Comparison of ENCODE assay signal across 8 mouse cellular contexts in the genomic region with DNA sequence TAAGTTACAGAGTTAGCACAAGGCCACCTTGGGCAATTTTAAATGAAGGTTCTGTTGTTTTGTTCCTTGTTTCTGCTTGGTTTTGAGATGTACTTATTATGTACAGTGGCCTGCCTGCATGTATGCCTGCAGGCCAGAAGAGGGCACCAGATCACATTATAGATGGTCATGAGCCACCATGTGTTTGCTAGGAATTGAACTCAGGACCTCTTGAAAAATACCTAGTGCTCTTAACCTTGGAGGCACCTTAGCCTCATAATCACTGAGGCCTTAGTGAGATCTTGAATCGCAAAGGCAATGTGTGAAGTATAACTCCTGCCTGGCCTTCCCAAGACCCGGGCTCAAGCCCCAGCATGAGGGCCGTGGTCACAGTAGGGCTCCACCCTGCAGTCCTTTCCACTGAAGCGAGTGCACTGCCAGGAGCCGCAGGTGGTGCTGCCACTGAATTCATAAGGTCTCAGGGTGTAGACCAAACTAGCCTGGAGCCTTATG. TPM values are rescaled to one million over a fixed set of nuclear protein-coding genes. Genes with fewer than 3 reads are reported as not detected.
DNase-seq lines count a peak whose midpoint lies in the region; ATAC-seq and TF ChIP-seq lines count a peak whose summit lies in the region.

No protein-coding gene starts in this region.

- peaks cover 26% of the 10 kb centered on the region for H3K4me1 ChIP-seq in heart, embryonic 11.5 days (ENCODE audit: control insufficient read depth, insufficient read depth, low read length)
- peaks cover 5 to 24% of the 10 kb centered on the region in 2 experiments for H3K4me1 ChIP-seq in liver, embryonic 14.5 days (replicated peaks; ENCODE audit: control insufficient read depth in 2 of 2, insufficient read depth in 2 of 2, low read length in 1 of 2)

- no peak for DNase-seq in heart, adult 9 months (ENCODE audit: low spot score in 2 of 2)
- DNase-seq in A20 (ENCODE audit: low read depth, low spot score) (peak; percentile 58), R1 (ENCODE audit: low read depth, low spot score) (peak; percentile 83)
- no peak for DNase-seq in liver, embryonic 14.5 days (ENCODE audit: low read depth in 3 of 3, low spot score in 3 of 3)
- no peak for DNase-seq in right cerebral cortex, postnatal 25 days
- no peak for DNase-seq in adrenal gland, adult 2 months

- H3K27ac ChIP-seq in heart, embryonic 11.5 days (ENCODE audit: low read depth, low read length), result no peak overlapping the region
- no peak overlapping the region for H3K27ac ChIP-seq in liver, embryonic 14.5 days

- TF ChIP-seq CTCF in liver, embryonic 14.5 days (IDR thresholded peaks at IDR 0.05; ENCODE audit: low read depth), result peak; percentile 80

- ATAC-seq in heart, embryonic 11.5 days (replicated peaks; ENCODE audit: insufficient number of reproducible peaks, low FRiP score, low TSS enrichment), result 0 out of 2 replicates have a peak, but pooled peaks have one; percentile 33
- ATAC-seq in liver, embryonic 14.5 days (ENCODE audit: insufficient read depth), result peak; percentile 49; the same call in 1 of the 2 replicates
- ATAC-seq in frontal cortex, adult (ENCODE audit: low TSS enrichment), result no peak

- no peaks in the 10 kb centered on the region for H3K9me3 ChIP-seq in heart, embryonic 11.5 days (replicated peaks; ENCODE audit: control insufficient read depth, low read length)
- H3K9me3 ChIP-seq in liver, embryonic 14.5 days (ENCODE audit: control insufficient read depth, low read length), result no peaks in the 10 kb centered on the region

- no peak for TF ChIP-seq EP300 in liver, embryonic 14.5 days (IDR thresholded peaks at IDR 0.05; ENCODE audit: low read depth)

- 76% methylated on average over 5 of the region's 5 CpGs for WGBS in heart, embryonic 11.5 days (ENCODE audit: insufficient replicate concordance)
- 72% methylated on average over 5 of the region's 5 CpGs for WGBS in liver, embryonic 14.5 days (ENCODE audit: insufficient replicate concordance)

- peaks cover 2% of the 10 kb centered on the region; the same call in 1 of the 2 replicates for H3K36me3 ChIP-seq in heart, embryonic 11.5 days (ENCODE audit: control insufficient read depth, insufficient read depth, low read length)
- peaks cover 60% of the 10 kb centered on the region for H3K36me3 ChIP-seq in liver, embryonic 14.5 days (replicated peaks; ENCODE audit: control insufficient read depth, insufficient read depth, low read depth)

- peak overlapping the region; percentile 22; the same call in 1 of the 2 replicates for H3K4me2 ChIP-seq in heart, embryonic 11.5 days
- H3K4me2 ChIP-seq in liver, embryonic 14.5 days (ENCODE audit: low read depth), result no peak overlapping the region

- no peaks in the 10 kb centered on the region for H3K27me3 ChIP-seq in heart, embryonic 11.5 days (ENCODE audit: control insufficient read depth, insufficient read depth, low read length)
- no peaks in the 10 kb centered on the region for H3K27me3 ChIP-seq in liver, embryonic 14.5 days (ENCODE audit: control insufficient read depth, insufficient read depth, low read length)

- H3K9ac ChIP-seq in heart, embryonic 11.5 days (ENCODE audit: low read depth, low read length), result no peak overlapping the region
- no peak overlapping the region for H3K9ac ChIP-seq in liver, embryonic 14.5 days (replicated peaks)

- H3K4me3 ChIP-seq in heart, embryonic 11.5 days (ENCODE audit: low read depth, low read length), result no peak overlapping the region
- no peak overlapping the region for H3K4me3 ChIP-seq in liver, embryonic 14.5 days (ENCODE audit: insufficient read depth in 1 of 2, low read depth in 2 of 2, low read length in 2 of 2)

RNA-seq across cellular contexts. Expression of a gene that starts 6.6 kb away (rescaled TPM):
- 134 and 147 TPM in 2 replicates for polyA plus RNA-seq in heart, embryonic 11.5 days (2014; fragmentation: Nextera tagmentation; extraction: Ambion mirVana)
- polyA plus RNA-seq in liver, embryonic 14.5 days (2012; rRNA removed), result 30.0 and 49.7 TPM in 2 replicates
- 95.5 and 106 TPM in 2 replicates for polyA plus RNA-seq in liver, embryonic 14.5 days (2014; fragmentation: Nextera tagmentation; extraction: Ambion mirVana)
- total RNA-seq in adrenal gland, adult 2 months (2021), result 100 to 1,000 TPM; 136 to 159 TPM
- polyA plus RNA-seq in adrenal gland, adult 2 months (2012; rRNA removed), result 67.5 and 106 TPM in 2 replicates

RNA-seq across cellular contexts. Expression of a gene that starts 42.4 kb away (rescaled TPM):
- 319 and 322 TPM in 2 replicates for polyA plus RNA-seq in heart, embryonic 11.5 days (2014; fragmentation: Nextera tagmentation; extraction: Ambion mirVana)
- polyA plus RNA-seq in liver, embryonic 14.5 days (2012; rRNA removed), result 50.1 and 78.2 TPM in 2 replicates
- polyA plus RNA-seq in liver, embryonic 14.5 days (2014; fragmentation: Nextera tagmentation; extraction: Ambion mirVana), result 134 and 137 TPM in 2 replicates
- total RNA-seq in adrenal gland, adult 2 months (2021), result 100 to 1,000 TPM; 140 to 156 TPM
- polyA plus RNA-seq in adrenal gland, adult 2 months (2012; rRNA removed), result 8.6 and 10.2 TPM in 2 replicates

RNA-seq across cellular contexts. Expression of a gene that starts 55.6 kb away (rescaled TPM):
- 518 and 543 TPM in 2 replicates for polyA plus RNA-seq in heart, embryonic 11.5 days (2014; fragmentation: Nextera tagmentation; extraction: Ambion mirVana)
- polyA plus RNA-seq in liver, embryonic 14.5 days (2012; rRNA removed), result 110 and 137 TPM in 2 replicates
- 217 and 225 TPM in 2 replicates for polyA plus RNA-seq in liver, embryonic 14.5 days (2014; fragmentation: Nextera tagmentation; extraction: Ambion mirVana)
- total RNA-seq in adrenal gland, adult 2 months (2021), result 100 to 1,000 TPM; 127 to 143 TPM
- polyA plus RNA-seq in adrenal gland, adult 2 months (2012; rRNA removed), result 21.1 and 27.6 TPM in 2 replicates

Comparison
In these comparisons a context has a peak if more than half of its experiments do, and no peak if none do; other contexts are left out.
1. DNase-seq: peak in A20 (single experiment) and R1 (single experiment); none in heart, adult 9 months (0 of 2), liver, embryonic 14.5 days (0 of 3), right cerebral cortex, postnatal 25 days (single experiment) and adrenal gland, adult 2 months (single experiment).